Mouse (Mus musculus) left cerebral cortex, postnatal 10 days (tissue): ENCODE measurements at regions not wholly inside any gene's neighbourhood (a gene's known extent, or its start where the extent isn't known, plus 50 kb on each side); places are given as distances from the start of the nearest gene placed in this dataset.
"Not testable (repeated sequence)": the region's sequence is repeated elsewhere in the genome, so short reads cannot be mapped to it uniquely, and the experiment has no call there.

ENCODE experiments used
- DNase-seq, 2 experiments: peaks; one replicate each; pipeline ENCODE4 v3.0.0; 2021 to 2022; ENCODE audit warnings: low spot score in 2 of 2, mixed read lengths in 1 of 2; ENCODE audit errors: extremely low spot score in 1 of 2
- intact Hi-C: fragments of 180-260 bp; cut with DNase I; formaldehyde crosslinking; loops from one replicate; pipeline ENCODE4 v1.15.1; 2025

- intact Hi-C loops = not testable (repeated sequence)
- DNase-seq = peak in 1 of 2 experiments; percentile 38
These were observed 52.7 kb upstream of the Btbd35f27 start for GRCm38 (mm10) chrX:4899187-4899586.
